Mouse (Mus musculus): Measurements from ENCODE around the gene Gm7682. TPM values are rescaled to one million over a fixed set of nuclear protein-coding genes. Genes with fewer than 3 reads are reported as not detected.

Gene Gm7682
- polyA plus RNA-seq (2015; fragmentation: Nextera tagmentation; extraction: Ambion mirVana): not detected in 2 replicates

GRCm38 (mm10) chr5:94445484-94445883 is at the start of gene Gm7682:
Gene Gm7682 (plus strand): TSS chr5:94445784.

Other genes starting within 250 kb of the Gm7682 start
- not detected in 2 replicates for gene Gm3106, start 227.8 kb upstream of the Gm7682 start, polyA plus RNA-seq (2015; fragmentation: Nextera tagmentation; extraction: Ambion mirVana)
- not detected in 2 replicates for gene A430089I19Rik, start 139.0 kb upstream of the Gm7682 start, polyA plus RNA-seq (2015; fragmentation: Nextera tagmentation; extraction: Ambion mirVana)
- gene Gm6502, start 131.3 kb upstream of the Gm7682 start, polyA plus RNA-seq (2015; fragmentation: Nextera tagmentation; extraction: Ambion mirVana): not detected in 2 replicates
- not detected in 2 replicates for gene AA792892, start 106.0 kb upstream of the Gm7682 start, polyA plus RNA-seq (2015; fragmentation: Nextera tagmentation; extraction: Ambion mirVana)
- gene Gm3139, start 80.5 kb downstream of the Gm7682 start, polyA plus RNA-seq (2015; fragmentation: Nextera tagmentation; extraction: Ambion mirVana): not detected in 2 replicates
- not detected in 2 replicates for gene Gm3147, start 170.6 kb downstream of the Gm7682 start, polyA plus RNA-seq (2015; fragmentation: Nextera tagmentation; extraction: Ambion mirVana)
- gene Gm6509, start 178.2 kb downstream of the Gm7682 start, polyA plus RNA-seq (2015; fragmentation: Nextera tagmentation; extraction: Ambion mirVana): not detected in 2 replicates
- not detected in 2 replicates for gene Gm6205, start 202.6 kb downstream of the Gm7682 start, polyA plus RNA-seq (2015; fragmentation: Nextera tagmentation; extraction: Ambion mirVana)